Mouse (Mus musculus) CD4-positive helper T cell, adult 2 months (primary cell): ENCODE data around the gene Myo3b.

Experiments
- DNase-seq: peaks from one replicate; pipeline ENCODE4 v3.0.0-alpha.2; 2012; ENCODE audit warnings: low read depth, missing footprints, low spot score

Myo3b gene

GRCm38 (mm10) chr2:70278425-70279277, 239.7 kb downstream of the Myo3b start:
- DNase-seq: no peak

- DNase-seq: no peak
Observed at GRCm38 (mm10) chr2:70284109-70284508, 245.2 kb downstream of the Myo3b start.

GRCm38 (mm10) chr2:70291063-70291462, 252.1 kb downstream of the Myo3b start:
- DNase-seq: no peak

- DNase-seq: no peak
Observed at GRCm38 (mm10) chr2:70292776-70293175, 253.8 kb downstream of the Myo3b start.

- DNase-seq: no peak
Observed at GRCm38 (mm10) chr2:70302905-70303304, 264.0 kb downstream of the Myo3b start.

- DNase-seq: no peak
Observed at GRCm38 (mm10) chr2:70315125-70315524, 276.2 kb downstream of the Myo3b start.

GRCm38 (mm10) chr2:70315734-70316133, 276.8 kb downstream of the Myo3b start:
- DNase-seq: no peak

- no peak for DNase-seq
Observed at GRCm38 (mm10) chr2:70317850-70318249, 278.9 kb downstream of the Myo3b start.

GRCm38 (mm10) chr2:70318861-70319555, 280.1 kb downstream of the Myo3b start:
- DNase-seq: no peak

GRCm38 (mm10) chr2:70322767-70323166, 283.8 kb downstream of the Myo3b start:
- no peak for DNase-seq

- DNase-seq: no peak
Observed at GRCm38 (mm10) chr2:70327602-70328001, 288.7 kb downstream of the Myo3b start.

GRCm38 (mm10) chr2:70332905-70333304, 294.0 kb downstream of the Myo3b start:
- DNase-seq: no peak

GRCm38 (mm10) chr2:70333553-70333952, 294.6 kb downstream of the Myo3b start:
- DNase-seq: no peak

GRCm38 (mm10) chr2:70336551-70336950, 297.6 kb downstream of the Myo3b start:
- no peak for DNase-seq

GRCm38 (mm10) chr2:70337208-70337611, 298.3 kb downstream of the Myo3b start:
- DNase-seq: no peak

GRCm38 (mm10) chr2:70337869-70338268, 298.9 kb downstream of the Myo3b start:
- DNase-seq: no peak

GRCm38 (mm10) chr2:70339061-70339460, 300.1 kb downstream of the Myo3b start:
- DNase-seq: no peak

- no peak for DNase-seq
Observed at GRCm38 (mm10) chr2:70339501-70339900, 300.6 kb downstream of the Myo3b start.

GRCm38 (mm10) chr2:70340224-70340623, 301.3 kb downstream of the Myo3b start:
- DNase-seq: no peak

GRCm38 (mm10) chr2:70345126-70345525, 306.2 kb downstream of the Myo3b start:
- no peak for DNase-seq

GRCm38 (mm10) chr2:70347511-70347910, 308.6 kb downstream of the Myo3b start:
- DNase-seq: no peak

GRCm38 (mm10) chr2:70348793-70349553, 310.0 kb downstream of the Myo3b start:
- DNase-seq: no peak
